Mouse (Mus musculus): Measurements from ENCODE around the gene Kcnf1.

Kcnf1 gene

GRCm38 (mm10) chr12:17159549-17159948, 17.1 kb downstream of the Kcnf1 start:
- no peak for DNase-seq (ENCODE audit: low read depth in 2 of 2, low spot score in 2 of 2)

GRCm38 (mm10) chr12:17157558-17157957, 19.1 kb downstream of the Kcnf1 start:
- DNase-seq (ENCODE audit: low read depth in 2 of 2, low spot score in 2 of 2), result no peak

GRCm38 (mm10) chr12:17155781-17156180, 20.9 kb downstream of the Kcnf1 start:
- DNase-seq (ENCODE audit: low read depth in 2 of 2, low spot score in 2 of 2), result no peak

GRCm38 (mm10) chr12:17152840-17153239, 23.8 kb downstream of the Kcnf1 start:
- no peak for DNase-seq (ENCODE audit: low read depth in 2 of 2, low spot score in 2 of 2)

GRCm38 (mm10) chr12:17148920-17149319, 27.8 kb downstream of the Kcnf1 start:
- DNase-seq (ENCODE audit: low read depth in 2 of 2, low spot score in 2 of 2), result no peak

GRCm38 (mm10) chr12:17141791-17142190, 34.9 kb downstream of the Kcnf1 start:
- DNase-seq (ENCODE audit: low read depth in 2 of 2, low spot score in 2 of 2), result no peak

GRCm38 (mm10) chr12:17140436-17140835, 36.3 kb downstream of the Kcnf1 start:
- DNase-seq (ENCODE audit: low read depth in 2 of 2, low spot score in 2 of 2), result no peak

- no peak for DNase-seq (ENCODE audit: low read depth in 2 of 2, low spot score in 2 of 2)
Measured at GRCm38 (mm10) chr12:17134546-17135096, 42.1 kb downstream of the Kcnf1 start.

- DNase-seq (ENCODE audit: low read depth in 2 of 2, low spot score in 2 of 2), result no peak
Measured at GRCm38 (mm10) chr12:17132243-17132642, 44.4 kb downstream of the Kcnf1 start.

GRCm38 (mm10) chr12:17131563-17131962, 45.1 kb downstream of the Kcnf1 start:
- DNase-seq (ENCODE audit: low read depth in 2 of 2, low spot score in 2 of 2), result no peak

- DNase-seq (ENCODE audit: low read depth in 2 of 2, low spot score in 2 of 2), result peak; percentile 18 to 43
Measured at GRCm38 (mm10) chr12:17122881-17123280, 53.8 kb downstream of the Kcnf1 start.
